Mouse (Mus musculus) retina, postnatal 7 days (tissue): ENCODE data around the gene Pigl.
"Not testable (repeated sequence)": the region's sequence is repeated elsewhere in the genome, so short reads cannot be mapped to it uniquely, and the experiment has no call there.

Experiments used
- DNase-seq: peaks from one replicate; pipeline ENCODE4 v3.0.0-alpha.2; 2012; ENCODE audit warnings: low read depth, low spot score

Gene Pigl

GRCm38 (mm10) chr11:62458276-62458724, at the start of gene Pigl, which contains the start of gene Ncor1:
Gene Pigl, plus strand, starts transcription at chr11:62458460.
Gene Ncor1, minus strand, starts transcription at chr11:62458541.
- peak; percentile 56 for DNase-seq

- DNase-seq, result no peak
These were observed 49.4 kb upstream of the Pigl start for GRCm38 (mm10) chr11:62408848-62409247.

- no peak for DNase-seq
These were observed 48.6 kb upstream of the Pigl start for GRCm38 (mm10) chr11:62409611-62410010.

DNA sequence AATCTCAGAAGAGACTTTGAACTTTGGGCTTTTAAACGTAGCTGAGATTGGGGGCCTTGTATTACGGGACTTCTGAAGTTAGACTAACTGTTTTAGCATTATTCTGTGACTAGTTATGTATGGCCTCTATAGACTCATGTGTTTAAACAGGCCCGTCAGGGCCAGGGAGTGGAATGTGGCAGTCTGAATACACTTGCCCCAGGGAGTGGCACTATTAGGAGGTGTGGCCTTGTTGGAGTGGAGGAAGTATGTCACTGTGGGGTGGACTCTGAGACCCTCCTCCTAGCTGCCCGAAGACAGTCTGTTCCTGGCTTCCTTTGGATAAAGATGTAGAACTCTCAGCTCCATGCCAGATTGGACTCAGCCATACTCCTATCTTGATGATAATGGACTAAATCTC, 43.2 kb upstream of the Pigl start:
- no peak for DNase-seq

DNA sequence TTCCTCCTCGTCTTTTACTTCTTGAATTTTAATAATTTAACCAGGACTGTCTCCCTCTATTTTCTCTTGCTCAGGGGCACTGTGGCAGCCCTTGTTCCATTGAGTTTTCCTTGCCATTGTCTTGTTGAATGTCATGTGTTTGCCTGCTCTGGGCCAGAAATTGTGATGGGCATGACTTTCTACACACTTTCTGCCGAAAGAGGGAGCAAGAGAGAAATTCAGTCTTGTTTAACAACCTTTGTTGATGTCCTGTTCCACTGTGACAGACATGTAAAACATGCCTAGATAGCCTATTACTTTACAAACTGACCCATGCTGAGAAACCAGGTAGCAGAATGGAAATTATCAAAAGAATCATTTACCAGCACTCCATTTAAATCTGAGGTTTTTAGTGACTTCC, 33.7 kb upstream of the Pigl start:
- no peak for DNase-seq

DNA sequence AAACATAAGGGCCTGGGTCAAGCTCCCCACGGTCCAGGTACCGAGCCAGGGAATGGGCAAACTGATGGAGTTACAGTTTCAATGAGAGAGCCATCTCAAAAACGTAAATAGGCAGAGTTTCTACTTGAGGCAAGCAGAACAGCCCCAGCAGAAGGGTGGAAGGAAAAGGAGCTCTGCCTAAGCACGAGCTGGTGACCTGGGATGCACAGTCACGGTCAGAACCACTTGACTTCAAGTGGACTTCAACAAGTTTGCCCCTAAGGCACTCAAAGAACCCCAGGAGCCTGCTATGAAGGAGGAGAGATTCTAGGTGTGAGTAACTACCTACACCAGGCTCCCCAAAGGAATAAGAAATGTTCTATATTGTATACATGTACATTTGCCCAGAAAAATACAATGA, 32.0 kb upstream of the Pigl start:
- DNase-seq, result no peak

DNA sequence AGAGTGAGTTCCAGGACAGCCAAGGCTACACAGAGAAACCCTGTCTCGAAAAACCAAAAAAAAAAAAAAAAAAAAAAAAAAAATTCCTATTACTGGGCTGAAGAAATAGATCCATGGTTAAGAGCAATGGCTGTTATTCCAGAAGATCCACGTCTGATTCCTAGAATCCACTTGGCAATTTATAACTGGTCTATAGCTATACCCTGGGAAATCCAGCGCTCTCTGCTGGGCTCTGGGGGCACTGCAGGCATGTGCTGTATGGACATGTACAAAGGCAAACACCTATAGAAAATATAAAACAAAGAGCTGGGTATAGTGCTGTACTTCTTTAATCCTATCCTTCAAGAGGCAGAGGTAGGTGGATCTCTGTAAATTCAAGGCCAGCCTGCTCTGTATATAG, 31.2 kb upstream of the Pigl start:
- no peak for DNase-seq

DNA sequence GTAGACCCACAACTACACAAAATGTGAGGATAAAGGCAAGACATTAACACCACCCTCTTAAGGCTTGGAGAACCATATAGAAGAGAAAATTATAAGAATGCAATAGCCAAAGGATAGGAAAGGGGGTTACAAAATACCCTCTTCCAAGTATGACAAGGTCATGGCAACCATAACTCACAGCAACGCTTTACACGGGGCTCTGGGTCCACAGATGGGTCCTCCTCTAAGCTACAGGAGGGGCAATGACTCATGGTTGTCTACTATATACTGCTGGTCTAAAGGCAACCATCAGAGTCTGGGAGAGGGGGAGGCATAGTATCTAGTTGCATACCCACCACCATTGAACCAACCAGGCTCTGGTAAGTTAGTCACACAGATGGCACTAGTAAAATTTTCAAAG, 26.0 kb upstream of the Pigl start:
- no peak for DNase-seq

GRCm38 (mm10) chr11:62440670-62441315, 17.5 kb upstream of the Pigl start:
- no peak for DNase-seq

- no peak for DNase-seq
These were observed 12.5 kb upstream of the Pigl start for GRCm38 (mm10) chr11:62445799-62446198.

DNA sequence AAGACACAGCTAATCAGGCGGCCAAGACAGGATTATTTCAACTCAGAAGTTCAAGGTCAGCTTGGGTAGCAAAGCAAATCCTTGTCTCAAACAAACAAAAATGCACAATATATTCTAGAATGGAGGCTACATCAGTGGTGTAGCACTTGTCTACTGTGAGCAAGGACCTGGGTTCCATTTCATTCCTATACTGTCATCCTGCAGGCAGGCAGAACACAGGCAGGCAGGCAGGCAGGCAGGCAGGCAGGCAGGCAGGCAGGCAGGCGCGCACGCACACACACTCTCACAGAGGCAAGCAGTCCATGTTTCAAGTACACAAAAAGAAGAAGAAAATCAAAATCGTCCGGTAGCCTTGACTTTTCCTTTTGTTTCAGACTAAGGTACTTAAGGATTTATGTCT, 9.3 kb upstream of the Pigl start:
- DNase-seq, result no peak

DNA sequence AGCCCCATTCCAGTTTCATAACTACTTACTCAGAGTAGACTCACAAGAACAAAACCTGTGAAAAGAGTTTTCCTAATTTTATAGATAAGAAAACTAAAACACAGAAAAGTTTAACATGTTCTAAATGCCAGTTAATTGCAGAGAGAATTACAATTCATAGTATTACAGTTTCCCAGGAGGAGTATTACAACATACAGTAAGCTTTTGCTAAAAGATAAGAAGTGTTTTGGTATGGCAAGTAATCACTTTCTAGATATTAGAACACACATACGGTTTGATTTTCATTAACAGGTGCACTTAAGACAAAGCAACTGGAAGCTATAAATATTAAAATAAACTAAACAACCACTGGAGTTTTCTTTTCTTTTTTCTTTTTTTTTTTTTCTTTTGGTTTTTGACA, 3.1 kb upstream of the Pigl start:
- DNase-seq, result no peak

- DNase-seq, result no peak
These were observed 2.2 kb upstream of the Pigl start for GRCm38 (mm10) chr11:62456021-62456482.

DNA sequence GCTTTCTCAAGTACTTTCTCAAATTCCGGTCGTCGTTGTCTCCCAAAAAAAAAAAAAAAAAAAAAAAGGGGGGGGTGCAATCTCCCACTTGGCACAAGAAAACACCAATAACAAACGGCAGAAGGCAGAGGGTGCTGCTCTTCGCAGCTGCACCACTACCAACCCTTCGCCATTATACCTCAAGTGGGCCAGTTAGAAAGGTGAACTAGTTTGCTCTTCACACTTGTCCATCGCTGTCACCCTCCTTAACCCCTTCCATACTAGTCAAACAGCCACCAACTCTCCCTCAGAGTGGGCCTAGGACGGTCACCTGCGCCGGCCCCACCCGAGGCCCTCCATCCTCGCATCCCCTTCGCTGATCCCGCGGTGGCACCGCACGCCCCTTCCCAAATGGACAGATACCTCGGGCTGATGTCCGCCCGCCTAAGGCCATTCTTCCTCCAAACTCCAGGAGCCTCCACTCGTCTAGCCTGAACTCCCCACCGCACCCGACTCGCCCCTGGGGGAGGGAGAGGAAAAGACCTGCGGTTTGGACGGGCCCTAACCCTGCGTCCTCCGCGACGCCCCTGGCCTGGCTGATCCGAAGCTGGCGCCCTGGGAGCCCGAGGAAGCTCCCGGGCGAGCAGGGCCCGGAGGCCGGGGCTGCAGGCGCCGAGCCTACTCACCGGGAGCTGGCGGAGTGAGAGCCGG, 1.6 kb upstream of the Pigl start:
- DNase-seq, result peak; percentile 14

- DNase-seq, result peak; percentile 80
These were observed 894 bp upstream of the Pigl start for GRCm38 (mm10) chr11:62457241-62457890.

DNA sequence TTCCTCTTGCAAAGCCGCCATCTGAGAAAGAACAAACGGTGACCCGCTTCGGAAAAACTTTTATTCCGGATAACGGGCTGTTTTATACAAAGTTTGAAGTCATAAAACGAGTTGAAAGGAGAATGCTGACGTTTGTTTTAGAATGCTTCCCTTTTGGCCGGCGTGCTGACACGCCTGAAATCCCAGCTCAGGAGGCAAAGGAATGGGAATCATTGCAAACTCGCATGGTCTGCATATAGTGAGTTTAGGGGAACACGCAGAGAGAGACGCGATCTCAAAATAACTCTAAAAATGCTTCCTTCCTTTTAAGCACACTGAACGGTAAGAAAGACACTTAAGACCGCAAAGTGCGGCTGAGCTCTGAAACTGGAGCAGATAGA, 379 bp upstream of the Pigl start:
- DNase-seq, result no peak

DNA sequence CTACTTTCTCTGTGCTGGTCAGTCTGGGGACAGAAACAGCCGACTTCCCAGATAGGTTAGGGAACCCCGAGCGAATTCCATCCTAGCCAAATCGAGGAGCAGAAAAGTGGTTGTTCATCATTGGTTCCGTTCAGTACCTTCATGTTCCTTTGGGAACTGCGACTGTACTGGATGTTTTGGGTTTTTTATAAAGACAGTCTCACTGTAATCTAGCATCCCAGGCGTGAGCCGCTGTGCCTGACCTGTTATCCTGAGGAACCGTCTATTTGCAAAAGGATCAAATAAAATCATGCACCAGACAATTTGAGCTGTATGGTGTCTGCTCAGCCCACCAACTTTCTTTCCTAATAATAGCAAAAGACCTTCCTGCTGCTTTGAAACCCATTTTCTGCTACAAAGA, 520 bp downstream of the Pigl start:
- no peak for DNase-seq

- DNase-seq, result not testable (repeated sequence)
These were observed 4.3 kb downstream of the Pigl start for GRCm38 (mm10) chr11:62462529-62462928.

DNA sequence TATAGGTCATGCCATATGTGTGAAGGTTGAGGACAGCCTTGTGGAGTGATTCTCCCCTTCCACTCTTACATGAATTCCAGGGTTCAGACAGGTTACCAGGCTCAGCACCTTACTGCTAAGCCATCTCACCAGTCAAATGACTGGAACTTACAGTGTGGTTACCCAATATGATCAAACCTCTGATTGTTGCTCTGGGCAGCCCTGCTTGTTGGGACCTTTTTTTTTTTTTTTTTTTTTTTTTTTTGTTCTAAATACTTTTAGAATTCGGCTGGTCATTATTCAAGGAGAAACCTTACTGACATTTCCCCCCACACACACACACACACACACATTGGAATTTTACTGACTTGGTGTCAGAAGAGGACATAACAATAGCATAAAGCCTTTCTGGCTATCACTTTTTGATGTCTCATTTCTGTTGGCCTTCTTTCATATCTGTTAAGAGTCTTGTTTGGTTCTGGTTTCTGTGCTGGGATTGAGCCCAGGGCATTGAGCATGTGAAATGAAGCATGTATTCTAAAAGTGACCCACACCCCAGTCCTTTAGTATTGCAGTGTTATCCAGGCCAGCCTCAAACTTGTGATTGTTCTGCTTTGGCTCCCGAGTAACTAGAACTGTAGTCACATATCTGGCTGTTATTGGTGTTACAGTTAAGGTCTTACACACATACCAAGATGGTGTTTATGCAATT, 5.1 kb downstream of the Pigl start:
- no peak for DNase-seq

- no peak for DNase-seq
These were observed 6.4 kb downstream of the Pigl start for GRCm38 (mm10) chr11:62464696-62465095.

DNA sequence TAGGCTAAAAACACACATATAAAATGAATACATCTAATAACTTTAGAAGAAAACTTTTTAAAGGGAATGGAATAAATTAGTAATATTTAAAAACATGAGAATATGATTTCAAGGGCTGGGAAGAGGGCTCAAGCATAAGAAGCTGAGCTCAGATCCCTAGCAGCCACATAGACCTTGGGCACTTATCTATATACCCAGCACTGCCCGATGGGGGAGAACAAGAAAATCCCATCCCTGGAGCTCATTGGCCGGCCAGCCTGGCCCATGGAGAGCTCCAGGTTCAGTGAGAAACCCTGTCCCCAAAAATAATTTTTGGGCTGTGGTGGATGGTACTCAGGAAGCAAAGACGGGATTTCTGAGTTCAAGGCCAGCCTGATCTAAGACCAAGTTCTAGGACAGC, 7.6 kb downstream of the Pigl start:
- DNase-seq, result no peak

DNA sequence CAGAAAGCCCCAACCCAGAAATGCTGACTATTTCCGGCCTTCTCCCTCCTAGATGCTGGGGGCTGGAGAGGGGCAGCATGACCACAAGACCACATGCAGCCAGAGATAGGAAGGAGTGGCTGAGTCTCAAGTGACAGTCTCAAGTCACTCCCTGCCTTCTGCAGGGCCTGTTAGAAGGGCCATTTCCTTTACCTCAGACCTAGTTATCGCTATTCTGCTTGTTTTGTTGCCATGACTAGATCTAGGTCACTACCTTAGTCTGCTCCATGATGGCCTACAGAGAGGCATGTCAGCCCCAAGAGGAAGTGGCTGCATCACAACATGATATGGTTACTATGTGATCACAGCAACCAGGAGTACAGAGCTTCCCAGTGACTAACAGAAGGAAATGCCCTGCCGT, 8.3 kb downstream of the Pigl start:
- no peak for DNase-seq
